Mouse (Mus musculus) kidney, postnatal 14 days (tissue): Measurements from ENCODE around the gene Cmah.

Experiments
- DNase-seq: peaks from one replicate; pipeline ENCODE4 v3.0.0; 2022; ENCODE audit warnings: mixed read lengths

The Cmah gene

DNA sequence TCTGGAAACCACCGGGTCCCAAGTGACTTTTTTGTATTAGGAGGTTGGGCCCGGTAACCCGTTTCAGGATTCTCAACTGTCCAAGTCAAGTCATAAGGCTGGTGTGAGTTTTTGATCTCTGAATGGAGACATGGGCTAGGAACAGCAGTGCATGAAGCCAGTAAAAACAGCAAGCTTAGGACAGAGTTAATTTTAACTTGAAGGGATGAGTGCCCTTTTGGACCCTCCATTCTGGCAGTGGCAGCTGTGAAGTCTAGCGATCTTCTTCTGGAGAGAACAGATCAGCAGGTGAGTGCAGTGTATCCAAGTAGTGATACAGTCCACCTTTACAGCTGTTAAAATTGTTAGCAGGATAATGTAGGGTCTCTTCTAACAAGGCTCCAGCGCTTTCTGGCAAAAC, at the start of gene Cmah:
Gene Cmah, plus strand, starts transcription at position 204 of the 400 bp plus-strand sequence.
- peak; percentile 63 for DNase-seq

- DNase-seq = no peak
Observed at GRCm38 (mm10) chr13:24279407-24279761, 47.8 kb upstream of the Cmah start.

GRCm38 (mm10) chr13:24279762-24280438, 47.3 kb upstream of the Cmah start:
- DNase-seq = peak; percentile 61

DNA sequence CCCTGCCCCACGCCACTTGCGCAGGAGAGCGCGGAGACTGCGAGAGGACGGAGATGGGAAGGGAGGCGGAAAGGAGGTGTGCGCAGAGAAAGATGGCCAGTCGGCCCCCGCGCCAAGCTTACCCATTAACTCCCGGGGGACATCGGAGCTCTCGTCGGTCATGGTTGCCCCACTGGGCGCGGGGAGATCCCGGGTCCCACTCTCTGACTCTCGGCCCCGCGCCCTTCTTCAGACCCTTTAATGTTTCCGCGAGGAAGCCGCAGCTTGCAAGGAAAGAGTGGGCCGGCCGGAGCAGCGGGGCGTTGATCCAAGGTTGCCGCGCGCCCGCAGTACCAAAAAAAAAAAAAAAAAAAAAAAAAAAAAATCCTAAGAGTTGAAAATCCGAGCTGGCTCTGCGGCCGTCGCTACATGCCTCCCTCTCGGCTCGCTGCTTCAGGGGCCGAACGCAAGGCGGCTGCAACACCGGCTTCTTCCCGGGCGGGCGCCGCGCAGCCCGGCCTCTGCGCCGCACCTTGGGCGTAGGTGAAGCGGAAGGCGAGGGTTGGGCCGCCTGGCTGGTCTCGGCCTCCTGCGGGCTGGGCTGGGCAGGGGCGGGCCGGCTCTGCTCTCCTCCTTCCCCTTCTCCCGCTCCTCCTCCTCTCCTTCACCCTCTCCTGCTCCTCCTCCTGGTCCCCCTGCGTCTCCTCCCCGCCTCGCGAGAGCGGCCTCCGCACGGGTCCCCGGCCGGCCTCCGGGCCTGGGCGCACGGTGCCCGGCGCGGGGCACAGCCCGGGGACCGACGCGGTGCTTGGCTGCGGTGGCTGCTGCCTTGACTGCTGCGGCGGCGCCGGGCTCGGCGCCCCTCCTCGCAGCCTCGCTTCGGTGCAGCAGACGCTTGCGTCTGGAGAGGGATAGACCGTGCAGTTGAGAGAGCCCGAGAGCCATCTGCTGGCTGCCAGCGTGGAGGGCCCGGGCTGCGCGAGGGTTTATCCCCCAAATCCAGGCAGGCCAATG, 46.5 kb upstream of the Cmah start, which contains the start of gene Carmil1:
Gene Carmil1, minus strand, starts transcription at position 357 of the 993 bp plus-strand sequence.
- DNase-seq = peak; percentile 90

DNA sequence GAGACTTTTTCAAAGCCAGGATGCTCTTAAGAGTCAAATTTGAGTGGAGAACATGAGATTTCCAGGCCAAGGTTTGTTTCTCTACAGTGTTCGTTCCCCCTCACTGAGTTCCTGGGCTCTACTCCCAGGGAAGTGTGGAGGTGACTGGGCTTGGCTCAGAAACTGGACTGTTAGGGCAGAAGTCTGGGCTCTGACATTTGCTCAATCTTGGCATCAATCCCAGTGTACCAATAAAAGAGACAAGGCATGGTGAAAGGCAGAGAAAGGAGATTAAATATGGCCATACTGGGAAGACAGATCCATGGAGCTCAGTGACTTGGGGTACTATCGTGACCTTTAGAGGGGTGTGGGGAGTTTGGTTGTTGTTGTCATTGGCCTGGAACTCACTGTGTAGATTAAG, 39.8 kb upstream of the Cmah start:
- peak; percentile 27 for DNase-seq

GRCm38 (mm10) chr13:24297252-24297651, 30.0 kb upstream of the Cmah start:
- DNase-seq = peak; percentile 44

DNA sequence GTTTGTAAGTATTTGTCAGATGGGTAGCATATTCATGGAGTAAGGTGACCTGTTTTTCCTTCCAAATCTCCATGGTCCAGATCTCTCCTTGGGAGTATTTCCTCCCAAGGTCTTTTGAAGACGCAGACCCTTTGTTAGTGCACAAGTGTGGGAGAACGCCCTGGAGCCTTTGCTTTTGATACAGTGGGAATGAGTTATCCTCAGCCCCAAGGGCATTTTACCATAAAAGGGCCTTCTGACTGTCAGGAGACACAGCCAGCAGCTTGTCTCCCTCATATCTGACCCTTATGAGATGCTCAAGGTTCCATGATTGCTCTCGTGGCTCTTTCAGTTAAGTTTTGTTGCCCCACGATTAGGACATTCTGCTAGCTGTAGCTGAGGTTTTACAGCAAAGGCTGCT, 21.7 kb upstream of the Cmah start:
- DNase-seq = no peak

GRCm38 (mm10) chr13:24306248-24306647, 21.0 kb upstream of the Cmah start:
- no peak for DNase-seq

DNA sequence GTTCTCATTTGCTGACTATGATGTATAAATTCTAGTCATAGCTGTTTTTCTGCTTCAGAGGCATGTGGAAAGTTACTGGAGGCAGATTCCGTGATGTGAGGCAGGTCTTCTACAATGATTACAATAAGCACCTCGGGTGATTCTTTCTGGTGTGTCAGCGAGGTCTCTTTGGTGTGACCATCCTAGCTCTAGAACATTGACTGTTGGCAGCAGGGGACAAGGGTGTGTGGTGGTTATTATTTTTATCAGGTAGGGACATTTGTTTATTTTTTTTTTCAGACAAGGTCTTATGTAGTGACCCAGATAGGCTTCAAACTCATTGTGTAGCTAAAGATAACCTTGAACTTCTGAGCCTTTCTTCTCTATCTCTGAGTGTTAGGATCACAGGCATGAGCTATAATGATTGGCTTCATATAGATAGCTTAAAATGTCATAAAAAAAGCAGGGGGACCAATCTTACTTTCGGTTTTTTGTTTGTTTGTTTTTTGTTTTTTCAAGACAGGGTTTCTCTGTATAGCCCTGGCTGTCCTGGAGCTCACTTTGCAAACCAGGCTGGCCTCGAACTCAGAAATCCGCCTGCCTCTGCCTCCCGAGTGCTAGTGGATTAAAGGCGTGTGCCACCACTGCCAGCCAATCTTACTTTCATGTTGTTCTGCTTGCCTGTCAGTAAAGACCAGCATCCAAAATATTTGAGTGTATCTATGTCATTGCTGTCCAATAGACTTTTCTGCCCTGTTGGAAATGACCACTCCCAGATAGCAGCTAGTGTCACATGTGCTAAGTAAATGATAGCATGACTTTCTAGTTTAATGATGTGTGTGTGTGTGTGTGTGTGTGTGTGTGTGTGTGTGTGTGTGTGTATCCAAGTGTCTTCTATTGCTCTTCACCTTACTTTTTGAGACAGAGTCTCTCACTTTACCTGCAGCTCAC, 15.9 kb upstream of the Cmah start:
- no peak for DNase-seq

GRCm38 (mm10) chr13:24316563-24316962, 10.6 kb upstream of the Cmah start:
- no peak for DNase-seq

DNA sequence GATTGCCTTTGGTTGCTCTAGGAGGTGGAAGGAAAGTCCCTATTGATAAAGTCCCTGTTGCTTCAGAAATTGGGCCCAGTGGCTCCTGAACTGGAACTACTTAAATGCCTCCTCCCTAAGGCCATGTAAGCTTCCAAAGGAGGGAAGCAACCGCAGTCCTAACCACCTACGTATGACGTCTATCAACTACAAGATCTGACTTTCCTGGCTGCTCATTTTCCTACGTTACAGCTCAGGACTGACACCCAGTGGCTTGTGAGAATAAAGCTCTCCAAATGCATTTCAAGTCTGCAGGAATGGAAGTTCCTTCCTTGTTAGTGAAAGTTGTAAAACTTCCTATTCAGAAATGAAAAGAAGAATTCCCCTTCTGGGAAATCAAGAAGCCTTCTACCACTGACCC, 8.6 kb upstream of the Cmah start:
- DNase-seq = no peak

DNA sequence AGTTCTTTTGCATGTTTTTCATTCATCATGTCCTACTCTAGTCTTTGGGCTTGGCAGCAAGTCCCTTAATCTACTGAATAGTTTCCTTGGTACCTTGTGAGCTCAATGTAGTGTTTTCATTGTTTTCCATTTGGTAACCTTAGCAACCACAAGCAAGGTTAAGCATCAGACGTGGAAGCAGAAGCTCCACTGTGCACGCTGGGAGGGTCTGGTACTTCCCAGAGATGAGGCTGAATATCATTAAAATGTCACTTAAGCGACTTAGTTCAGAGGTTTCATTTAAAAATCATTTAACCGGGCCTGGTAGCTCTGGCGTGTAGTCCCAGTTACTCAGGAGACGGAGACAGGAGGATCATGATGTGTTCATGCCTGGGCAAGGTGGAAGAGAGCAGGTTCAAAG, 5.9 kb upstream of the Cmah start:
- DNase-seq = no peak

- DNase-seq = no peak
Observed at GRCm38 (mm10) chr13:24328036-24328817, 1.0 kb downstream of the Cmah start.

GRCm38 (mm10) chr13:24330128-24330527, 2.9 kb downstream of the Cmah start:
- DNase-seq = no peak

- no peak for DNase-seq
Observed at GRCm38 (mm10) chr13:24330836-24331523, 3.8 kb downstream of the Cmah start.

- no peak for DNase-seq
Observed at GRCm38 (mm10) chr13:24332537-24332936, 5.3 kb downstream of the Cmah start.

- DNase-seq = no peak
Observed at GRCm38 (mm10) chr13:24336818-24337217, 9.6 kb downstream of the Cmah start.

DNA sequence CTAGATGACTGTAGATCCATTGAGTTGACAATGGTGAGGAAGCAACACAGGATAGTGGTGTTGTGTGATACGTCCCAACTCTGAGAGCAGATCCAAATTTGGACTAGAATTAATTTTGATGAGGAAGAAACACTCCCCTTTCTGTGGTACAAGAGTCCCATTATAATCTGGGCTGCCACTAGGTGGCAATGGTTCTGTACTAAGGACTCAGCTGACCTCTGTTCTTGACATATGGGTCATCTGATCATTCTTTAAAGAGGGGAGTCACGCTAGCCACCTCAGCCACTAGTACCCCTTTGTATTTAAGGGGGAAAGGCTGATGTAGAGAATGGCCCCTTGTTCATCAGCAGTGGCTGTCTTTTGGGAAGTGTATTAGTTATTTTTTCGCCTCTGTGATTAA, 10.7 kb downstream of the Cmah start:
- peak; percentile 36 for DNase-seq

DNA sequence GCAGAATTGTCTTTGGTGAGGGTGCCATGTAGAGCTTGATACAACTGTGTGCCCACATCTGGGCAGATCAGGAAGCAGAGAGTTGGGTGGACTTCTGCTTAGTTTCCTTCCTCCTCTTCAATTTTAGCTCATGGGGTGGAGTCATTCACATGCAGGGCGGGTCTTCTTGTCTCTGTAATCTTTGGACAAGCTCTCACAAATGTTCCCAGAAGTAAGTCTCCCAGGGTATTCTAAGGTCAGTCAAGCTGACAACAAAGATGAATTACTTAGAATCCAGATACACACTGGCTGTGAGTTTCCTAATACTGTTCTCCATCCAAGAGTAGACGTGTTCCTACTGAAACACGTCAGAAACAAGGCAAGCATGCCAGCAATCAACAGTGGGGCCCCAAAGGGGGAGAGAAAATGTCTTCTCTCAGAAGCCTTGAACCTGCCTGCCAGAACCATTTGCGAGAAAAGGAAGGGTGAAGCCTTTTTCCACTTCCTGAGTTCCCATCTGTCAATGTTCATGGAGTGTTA, 11.2 kb downstream of the Cmah start:
- DNase-seq = peak; percentile 46

GRCm38 (mm10) chr13:24339907-24340306, 12.7 kb downstream of the Cmah start:
- no peak for DNase-seq

- DNase-seq = no peak
Observed at GRCm38 (mm10) chr13:24340462-24340861, 13.3 kb downstream of the Cmah start.
